Mouse (Mus musculus) testis, adult 2 months (tissue): ENCODE measurements around the gene Mal. TPM values are rescaled to one million over a fixed set of nuclear protein-coding genes. Genes with fewer than 3 reads are reported as not detected.

ENCODE experiments used
- H3K27ac ChIP-seq: fragments of 200-500 bp; 2 replicates; pipeline ENCODE4 v1.5.1; 2012; ENCODE audit warnings: low read depth, low read length; ENCODE audit not compliant: control insufficient read depth, insufficient read depth
- H3K27me3 ChIP-seq: fragments of 200-500 bp; 2 replicates; pipeline ENCODE4 v1.6.1; 2012; ENCODE audit warnings: mild to moderate bottlenecking, low read length, moderate library complexity; ENCODE audit not compliant: control insufficient read depth, insufficient read depth
- H3K36me3 ChIP-seq: fragments of 200-500 bp; 2 replicates; pipeline ENCODE4 v1.6.1; 2012; ENCODE audit warnings: mild to moderate bottlenecking, low read length; ENCODE audit not compliant: control insufficient read depth, insufficient read depth
- H3K4me1 ChIP-seq: fragments of 200-500 bp; 2 replicates; pipeline ENCODE4 v1.6.1; 2012; ENCODE audit warnings: low read length; ENCODE audit not compliant: control insufficient read depth, insufficient read depth
- H3K4me3 ChIP-seq: fragments of 200-500 bp; 2 replicates; pipeline ENCODE4 v1.5.1; 2012; ENCODE audit warnings: low read depth, mild to moderate bottlenecking, low read length, moderate library complexity, mixed read lengths; ENCODE audit not compliant: control insufficient read depth
- CTCF ChIP-seq: fragments of 200-500 bp; IDR thresholded peaks from 2 replicates; pipeline ENCODE4 v1.5.1; 2012; ENCODE audit warnings: low read depth, mild to moderate bottlenecking, inconsistent platforms, low read length, moderate library complexity; ENCODE audit not compliant: control insufficient read depth, insufficient read depth, insufficient replicate concordance
- POLR2A ChIP-seq: fragments of 200-500 bp; IDR thresholded peaks from 2 replicates; pipeline ENCODE4 v1.6.1; 2012; ENCODE audit warnings: low read depth, mild to moderate bottlenecking, inconsistent platforms, low read length, moderate library complexity; ENCODE audit not compliant: control insufficient read depth
- polyA plus RNA-seq: library from polyadenylated mRNA; depleted of rRNA; stranded (reverse); fragments of >200 nt; gene quantifications from 2 replicates; pipeline ENCODE4 v1.2.3, GENCODE M21; 2012

The Mal gene
- polyA plus RNA-seq, 1 experiment: 1.2 TPM

DNA sequence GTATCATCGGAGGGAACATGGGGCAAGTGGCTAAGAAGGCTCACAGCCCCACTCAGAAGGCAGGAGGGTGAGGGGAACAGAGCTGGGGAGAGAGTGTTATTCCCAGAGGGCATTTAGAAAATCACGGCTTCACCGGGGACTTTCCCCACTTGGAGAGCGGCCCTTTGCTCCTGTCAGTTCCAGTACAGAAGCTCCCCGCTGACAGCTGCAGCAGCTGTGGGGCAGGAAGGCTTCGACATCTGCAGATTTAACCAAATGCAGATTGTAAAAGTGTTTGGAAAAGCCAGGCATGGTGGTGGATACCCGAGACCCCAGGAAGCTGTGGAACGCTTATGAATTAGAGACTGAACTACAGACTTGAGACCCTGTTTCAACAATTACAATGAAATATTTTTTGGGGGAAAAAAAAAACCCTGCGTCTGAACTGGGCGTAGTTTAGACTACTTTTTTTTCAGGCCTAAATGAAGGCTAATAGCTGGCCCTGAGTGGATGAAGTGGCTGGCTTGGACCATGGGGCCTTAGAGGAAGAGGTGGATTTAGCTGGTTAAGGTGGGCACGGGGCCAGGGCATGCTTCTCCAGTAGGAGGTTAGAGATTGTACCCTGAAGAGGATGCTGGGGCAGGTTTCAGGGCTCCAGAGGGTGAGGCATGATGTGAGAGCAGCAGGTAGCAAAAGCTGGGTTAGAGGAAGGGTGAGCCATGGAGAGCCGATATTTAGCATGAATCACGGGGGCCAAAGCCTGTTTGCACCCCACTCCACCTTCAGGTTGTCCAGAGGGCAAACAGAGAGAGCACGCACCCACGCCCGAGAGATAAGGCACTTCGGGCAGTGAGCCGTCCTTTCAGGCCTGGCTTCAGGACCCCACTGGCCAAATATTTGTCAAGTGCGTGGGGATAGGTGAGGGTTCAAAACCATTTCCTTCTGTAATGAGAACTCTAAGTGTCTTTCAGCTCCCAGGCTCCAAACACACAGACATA, 12.5 kb downstream of the Mal start:
- Histone ChIP-seq H3K36me3 (no peaks in the 10 kb centered on the region), H3K4me3 (no peak overlapping the region), H3K27me3 (no peaks in the 10 kb centered on the region), H3K4me1 (no peaks in the 10 kb centered on the region), H3K27ac (no peak overlapping the region)
- TF ChIP-seq POLR2A (no peak), CTCF (no peak)

DNA sequence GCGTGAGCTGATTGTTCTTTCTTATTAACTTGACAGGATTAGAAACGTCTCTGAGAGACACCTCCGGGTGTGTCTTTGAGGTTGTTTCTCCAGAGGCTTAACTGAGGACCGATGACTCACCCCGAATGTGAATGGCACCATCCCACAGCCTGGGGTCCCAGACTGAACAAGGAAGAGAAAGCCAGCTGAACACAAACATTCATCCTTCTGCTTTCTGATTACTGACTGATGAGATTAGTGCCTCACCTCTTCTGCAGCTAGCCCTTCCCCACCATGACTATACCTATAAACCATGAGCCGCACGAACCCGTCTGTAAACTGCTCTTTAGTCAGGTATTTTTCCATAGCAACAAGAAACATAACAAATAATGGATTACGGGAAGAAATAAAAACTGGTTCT, 17.5 kb downstream of the Mal start:
- Histone ChIP-seq H3K4me1 (no peaks in the 10 kb centered on the region), H3K27ac (no peak overlapping the region), H3K36me3 (no peaks in the 10 kb centered on the region), H3K27me3 (no peaks in the 10 kb centered on the region), H3K4me3 (no peak overlapping the region)
- no peak for TF ChIP-seq POLR2A

DNA sequence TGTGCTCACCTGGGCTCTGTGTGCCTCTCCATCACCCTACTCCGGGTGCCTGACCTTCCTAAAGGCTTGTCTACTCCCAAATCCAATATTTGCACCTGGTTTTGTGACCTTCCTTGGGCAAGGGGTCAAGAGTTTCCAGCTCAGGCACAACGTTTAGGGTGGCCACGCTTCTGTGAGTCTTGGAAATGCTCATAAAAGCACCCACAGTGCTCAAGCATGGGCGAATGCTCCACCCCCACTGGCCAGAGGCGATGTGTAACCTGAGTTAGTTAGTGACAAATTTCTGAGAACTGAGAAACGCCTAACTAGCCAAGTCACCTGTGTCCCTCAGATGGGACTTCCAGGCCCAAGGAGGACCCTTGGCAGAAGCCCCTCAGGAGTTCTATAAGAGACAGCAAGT, 20.9 kb downstream of the Mal start:
- H3K4me3 ChIP-seq: no peak overlapping the region

DNA sequence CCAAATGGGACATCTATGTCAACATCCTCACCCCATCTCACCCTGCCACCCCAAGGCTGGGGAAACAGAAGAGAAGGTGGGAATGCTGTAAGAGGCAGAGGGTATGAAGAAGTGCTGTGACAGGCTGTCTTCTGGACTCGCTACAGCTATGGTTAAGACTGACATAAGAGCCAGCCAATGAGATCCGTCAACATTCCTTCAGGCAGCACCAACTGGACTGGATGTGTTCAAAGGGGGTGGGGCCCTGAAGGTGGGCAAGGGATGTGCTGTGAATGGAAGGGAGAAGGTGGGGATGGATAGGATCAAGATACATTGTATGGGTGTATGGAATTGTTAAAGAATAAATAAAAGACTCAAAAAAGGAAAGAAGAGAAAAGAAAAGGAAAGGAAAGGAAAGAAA, 23.9 kb downstream of the Mal start:
- Histone ChIP-seq H3K4me1 (no peaks in the 10 kb centered on the region), H3K27me3 (no peaks in the 10 kb centered on the region), H3K4me3 (no peak overlapping the region), H3K27ac (no peak overlapping the region), H3K36me3 (no peaks in the 10 kb centered on the region)
- TF ChIP-seq CTCF: no peak

More for the DNA sequence above, 20.9 kb downstream of the Mal start:
- H3K4me1 ChIP-seq: no peaks in the 10 kb centered on the region
- H3K27ac ChIP-seq: no peak overlapping the region
- H3K27me3 ChIP-seq: no peaks in the 10 kb centered on the region
- H3K36me3 ChIP-seq: no peaks in the 10 kb centered on the region
- TF ChIP-seq POLR2A: no peak
- no peak for TF ChIP-seq CTCF

DNA sequence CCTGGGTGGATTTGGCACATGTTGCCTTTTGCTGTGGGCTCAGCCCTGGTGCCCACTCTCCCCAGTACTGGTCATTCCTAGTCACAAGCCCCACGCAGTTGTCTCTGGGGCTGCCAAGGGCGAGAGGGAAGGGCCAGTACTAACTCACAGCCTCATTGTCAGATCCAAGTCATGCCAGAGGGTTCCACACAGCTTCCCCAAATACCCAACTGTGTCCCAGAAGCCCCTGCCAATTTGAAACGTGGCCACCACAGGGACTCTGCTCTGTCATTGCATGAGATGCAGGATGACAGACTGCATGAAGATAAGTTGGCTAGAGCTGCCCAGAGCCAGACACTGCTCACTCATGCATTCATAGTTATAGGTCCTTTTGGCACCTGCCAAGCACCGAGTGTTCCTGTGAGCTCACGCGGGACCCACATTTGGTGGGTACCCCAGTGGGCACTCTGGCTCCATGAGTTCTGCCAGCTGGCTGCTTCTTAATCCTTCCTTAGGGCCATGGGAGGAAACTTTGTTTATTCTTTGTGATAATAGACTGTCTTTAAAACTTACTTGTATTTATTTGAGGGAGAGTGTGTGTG, 28.4 kb downstream of the Mal start:
- Histone ChIP-seq H3K4me3 (no peak overlapping the region), H3K27me3 (no peaks in the 10 kb centered on the region), H3K27ac (no peak overlapping the region), H3K4me1 (no peaks in the 10 kb centered on the region), H3K36me3 (no peaks in the 10 kb centered on the region)
- TF ChIP-seq CTCF: no peak
- TF ChIP-seq POLR2A: no peak

DNA sequence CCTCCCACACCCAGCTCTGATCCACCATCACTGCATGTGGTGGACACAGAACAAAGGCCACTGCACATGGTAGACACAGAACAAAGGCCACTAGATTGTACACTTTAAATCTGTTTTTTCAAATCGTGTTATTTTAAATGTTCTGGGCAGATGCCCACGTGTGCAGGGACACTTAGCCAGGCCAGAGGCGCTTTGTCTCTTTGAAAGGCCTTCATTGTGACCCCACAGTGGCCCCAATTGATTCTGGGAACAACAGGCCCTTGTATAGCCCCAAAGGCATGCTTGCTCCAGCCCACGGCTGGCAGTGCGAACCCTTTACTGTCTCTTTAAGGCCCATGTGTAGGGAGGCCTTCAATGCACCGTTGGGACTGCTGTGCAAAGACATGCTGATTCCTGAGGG, 29.1 kb downstream of the Mal start:
- TF ChIP-seq POLR2A (no peak), CTCF (no peak)
- no peak overlapping the region for H3K4me3 ChIP-seq
- H3K36me3 ChIP-seq: no peaks in the 10 kb centered on the region
- H3K27ac ChIP-seq: no peak overlapping the region
- no peaks in the 10 kb centered on the region for H3K27me3 ChIP-seq
- H3K4me1 ChIP-seq: no peaks in the 10 kb centered on the region

DNA sequence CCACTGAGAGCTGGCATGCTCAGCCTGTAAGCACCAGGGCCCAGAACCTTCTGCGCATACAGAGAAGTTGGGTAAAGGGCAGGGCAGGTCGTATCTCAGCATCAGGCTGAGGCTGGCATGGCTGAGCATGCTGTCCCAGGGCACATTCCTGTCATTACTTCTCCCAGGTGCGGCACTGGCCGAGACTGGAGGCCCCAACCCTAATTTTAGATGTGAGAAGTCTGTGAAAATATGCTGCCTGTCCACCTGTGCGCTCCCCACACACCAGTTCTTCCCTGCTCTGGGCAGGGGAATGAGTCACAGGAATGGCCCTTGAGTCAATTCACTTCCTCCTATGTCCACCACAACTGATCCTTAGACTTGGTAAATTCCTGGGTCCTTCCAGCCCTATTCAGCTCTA, 30.8 kb downstream of the Mal start:
- H3K27me3 ChIP-seq: no peaks in the 10 kb centered on the region
- H3K27ac ChIP-seq: no peak overlapping the region

More for the DNA sequence above, 30.8 kb downstream of the Mal start:
- H3K4me3 ChIP-seq: no peak overlapping the region
- TF ChIP-seq POLR2A (no peak), CTCF (no peak)
- H3K36me3 ChIP-seq: no peaks in the 10 kb centered on the region
- no peaks in the 10 kb centered on the region for H3K4me1 ChIP-seq
